Mouse (Mus musculus) bone marrow, adult 2 months (tissue): ENCODE data around the gene Col8a2.

Experiments
- CTCF ChIP-seq: fragments of 200-500 bp; IDR thresholded peaks from 2 replicates; pipeline ENCODE4 v1.5.1; 2011; ENCODE audit warnings: low read length, control low read depth; ENCODE audit not compliant: control insufficient read depth, insufficient read depth
- POLR2A ChIP-seq: fragments of 200-500 bp; IDR thresholded peaks from 2 replicates; pipeline ENCODE4 v1.6.1; 2011; ENCODE audit warnings: low read depth, mild to moderate bottlenecking, control low read depth, low read length, borderline replicate concordance; ENCODE audit not compliant: control insufficient read depth

- no peak for TF ChIP-seq CTCF
- no peak for TF ChIP-seq POLR2A
These were observed 36.1 kb downstream of the Col8a2 start for GRCm38 (mm10) chr4:126322646-126323045.
